Mouse (Mus musculus): Measurements from ENCODE around the gene Srp72.

- TF ChIP-seq POLR2A (IDR thresholded peaks at IDR 0.05; ENCODE audit: control insufficient read depth, extremely low read depth, insufficient read depth, low read length, poor library complexity) (no peak), CTCF (IDR thresholded peaks at IDR 0.05; ENCODE audit: borderline replicate concordance, control insufficient read depth, extremely low read depth, insufficient read depth, low read length, poor library complexity) (no peak)
Observed at GRCm38 (mm10) chr5:76947142-76947541, 27.3 kb upstream of the Srp72 start.
